8 mouse cellular contexts compared by ENCODE assay signal in the genomic region with DNA sequence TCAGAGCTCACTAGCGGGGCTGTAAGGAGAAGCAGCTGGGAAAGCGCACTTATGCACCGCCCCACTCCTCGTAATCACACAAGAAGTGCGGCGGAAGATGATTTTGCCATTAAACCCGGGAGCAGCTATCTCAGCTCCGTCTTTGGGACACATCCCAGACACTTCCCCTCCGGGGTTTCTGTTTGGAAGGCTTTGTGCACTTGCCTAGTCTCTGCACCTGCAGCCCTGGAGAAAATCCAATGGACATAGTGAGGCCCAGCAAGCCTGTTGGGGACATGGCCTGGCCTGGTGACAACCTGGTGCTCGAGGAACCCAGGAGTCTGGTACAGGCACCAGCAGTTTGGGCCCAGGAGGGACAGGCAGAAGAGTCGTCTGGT. TPM values are rescaled to one million over a fixed set of nuclear protein-coding genes. Genes with fewer than 3 reads are reported as not detected.
DNase-seq lines count a peak whose midpoint lies in the region; ATAC-seq and TF ChIP-seq lines count a peak whose summit lies in the region.

No protein-coding gene starts in this region.

- intact Hi-C loops in heart, postnatal 36 days (cut with DNase I): loop anchor here (10.0 kb wide), 1 partner anchor 581 kb away; the partner anchor contains the start of gene Sh3bp2

- no peaks in the 10 kb centered on the region for H3K27me3 ChIP-seq in heart, embryonic 11.5 days (ENCODE audit: control insufficient read depth, insufficient read depth, low read length)
- 0 out of 2 replicates have a peak, but pooled peaks cover 12% of the 10 kb centered on the region for H3K27me3 ChIP-seq in forebrain, embryonic 10.5 days (ENCODE audit: poor library complexity, severe bottlenecking)
- H3K27me3 ChIP-seq in intestine, embryonic 16.5 days (replicated peaks; ENCODE audit: control insufficient read depth, insufficient read depth, low read length): no peaks in the 10 kb centered on the region
- no peaks in the 10 kb centered on the region for H3K27me3 ChIP-seq in neural tube, embryonic 12.5 days (replicated peaks)

- WGBS in heart, embryonic 11.5 days (ENCODE audit: insufficient replicate concordance): 9% methylated on average over 11 of the region's 11 CpGs
- WGBS in forebrain, embryonic 10.5 days: 9% methylated on average over 11 of the region's 11 CpGs
- 8% methylated on average over 11 of the region's 11 CpGs for WGBS in intestine, embryonic 16.5 days
- WGBS in neural tube, embryonic 12.5 days: 8% methylated on average over 11 of the region's 11 CpGs

- H3K36me3 ChIP-seq in heart, embryonic 11.5 days (ENCODE audit: control insufficient read depth, insufficient read depth, low read length): peaks cover 7% of the 10 kb centered on the region; the same call in 1 of the 2 replicates
- H3K36me3 ChIP-seq in ES-E14 (ENCODE audit: control insufficient read depth, insufficient read depth, low read length, poor library complexity, severe bottlenecking): peaks cover 18% of the 10 kb centered on the region
- peaks cover 17% of the 10 kb centered on the region for H3K36me3 ChIP-seq in forebrain, embryonic 10.5 days (replicated peaks)
- peaks cover 8% of the 10 kb centered on the region; the same call in 1 of the 2 replicates for H3K36me3 ChIP-seq in intestine, embryonic 16.5 days (ENCODE audit: control insufficient read depth, insufficient read depth, low read length)
- H3K36me3 ChIP-seq in neural tube, embryonic 12.5 days: peaks cover 17% of the 10 kb centered on the region

- peaks cover 21% of the 10 kb centered on the region for H3K4me1 ChIP-seq in heart, embryonic 11.5 days (ENCODE audit: control insufficient read depth, insufficient read depth, low read length)
- peaks cover 0 to 14% of the 10 kb centered on the region in 2 experiments; a peak in 3 of 4 replicates for H3K4me1 ChIP-seq in ES-E14 (ENCODE audit: control insufficient read depth in 2 of 2, insufficient read depth in 2 of 2, low read length in 2 of 2, poor library complexity in 1 of 2)
- peaks cover 31% of the 10 kb centered on the region for H3K4me1 ChIP-seq in forebrain, embryonic 10.5 days
- peaks cover 18% of the 10 kb centered on the region for H3K4me1 ChIP-seq in intestine, embryonic 16.5 days (ENCODE audit: control insufficient read depth, insufficient read depth, low read length)
- H3K4me1 ChIP-seq in neural tube, embryonic 12.5 days: peaks cover 26% of the 10 kb centered on the region

- peak overlapping the region; percentile 80 for H3K4me3 ChIP-seq in heart, embryonic 11.5 days (ENCODE audit: low read depth, low read length)
- peak overlapping the region; percentile 69 to 73 for H3K4me3 ChIP-seq in ES-E14 (ENCODE audit: insufficient read depth in 1 of 2, low read depth in 1 of 2, low read length in 2 of 2, poor library complexity in 1 of 2, severe bottlenecking in 1 of 2)
- H3K4me3 ChIP-seq in forebrain, embryonic 10.5 days: peak overlapping the region; percentile 83
- H3K4me3 ChIP-seq in intestine, embryonic 16.5 days (ENCODE audit: low read length): peak overlapping the region; percentile 95
- peak overlapping the region; percentile 78 for H3K4me3 ChIP-seq in neural tube, embryonic 12.5 days

- H3K9ac ChIP-seq in heart, embryonic 11.5 days (ENCODE audit: low read depth, low read length): peak overlapping the region; percentile 23
- H3K9ac ChIP-seq in ES-E14 (ENCODE audit: insufficient read depth, low read depth, low read length, poor library complexity, severe bottlenecking): peak overlapping the region; percentile 38; the same call in 1 of the 2 replicates
- peak overlapping the region; percentile 63 for H3K9ac ChIP-seq in intestine, embryonic 16.5 days (ENCODE audit: low read depth, low read length)
- peak overlapping the region; percentile 47; the same call in 1 of the 2 replicates for H3K9ac ChIP-seq in neural tube, embryonic 12.5 days

- DNase-seq in heart, postnatal 36 days: no peak
- DNase-seq in ES-E14 (ENCODE audit: low read depth, low spot score): no peak
- DNase-seq in forebrain, embryonic 10.5 days (ENCODE audit: extremely low spot score, low spot score): no peak
- no peak for DNase-seq in thymus, postnatal 36 days
- no peak for DNase-seq in adrenal gland, postnatal 25 days

- peak overlapping the region; percentile 80 for H3K4me2 ChIP-seq in heart, embryonic 11.5 days
- H3K4me2 ChIP-seq in intestine, embryonic 16.5 days (ENCODE audit: low read depth, low read length): peak overlapping the region; percentile 84
- H3K4me2 ChIP-seq in neural tube, embryonic 12.5 days (replicated peaks): peak overlapping the region; percentile 72

- no peak overlapping the region for H3K27ac ChIP-seq in heart, embryonic 11.5 days (ENCODE audit: low read depth, low read length)
- H3K27ac ChIP-seq in ES-E14 (ENCODE audit: insufficient read depth, low read depth, low read length, poor library complexity, severe bottlenecking): no peak overlapping the region
- H3K27ac ChIP-seq in forebrain, embryonic 10.5 days: peak overlapping the region; percentile 87
- no peak overlapping the region for H3K27ac ChIP-seq in intestine, embryonic 16.5 days (ENCODE audit: low read length)
- no peak overlapping the region for H3K27ac ChIP-seq in neural tube, embryonic 12.5 days

- in situ Hi-C loops in ES-E14 (cut with MboI; ENCODE audit: low sequenced_read_pairs in 2 of 2, unreplicated experiment in 2 of 2): no loop called here

- ATAC-seq in heart, embryonic 11.5 days (replicated peaks; ENCODE audit: insufficient number of reproducible peaks, low FRiP score, low TSS enrichment): peak; percentile 58
- ATAC-seq in intestine, embryonic 16.5 days: no peak; the same call in none of the 2 replicates
- ATAC-seq in neural tube, embryonic 12.5 days (ENCODE audit: low FRiP score, low read depth): peak; percentile 61

- H3K9me3 ChIP-seq in heart, embryonic 11.5 days (replicated peaks; ENCODE audit: control insufficient read depth, low read length): no peaks in the 10 kb centered on the region
- no peaks in the 10 kb centered on the region for H3K9me3 ChIP-seq in ES-E14 (ENCODE audit: control insufficient read depth, insufficient read depth, low read depth, low read length)
- H3K9me3 ChIP-seq in forebrain, embryonic 10.5 days: no peaks in the 10 kb centered on the region
- H3K9me3 ChIP-seq in intestine, embryonic 16.5 days (ENCODE audit: control insufficient read depth, low read length): no peaks in the 10 kb centered on the region
- no peaks in the 10 kb centered on the region for H3K9me3 ChIP-seq in neural tube, embryonic 12.5 days

TF ChIP-seq in ES-E14, 5 proteins besides CTCF, POLR2A, EP300 and RAD21:
- TF ChIP-seq MAFK (IDR thresholded peaks at IDR 0.05; ENCODE audit: insufficient read depth, low read depth, low read length) (no peak), ZNF384 (IDR thresholded peaks at IDR 0.05; ENCODE audit: low read depth, low read length) (no peak), HCFC1 (IDR thresholded peaks at IDR 0.05; ENCODE audit: borderline replicate concordance, insufficient read depth, low read length) (no peak), ZC3H11A (IDR thresholded peaks at IDR 0.05; ENCODE audit: borderline replicate concordance, low read depth, low read length) (no peak), CHD2 (IDR thresholded peaks at IDR 0.05; ENCODE audit: low read depth, low read length) (no peak)

RNA-seq across cellular contexts. Expression of gene Lrpap1, which starts 0.3 kb away (rescaled TPM):
- 130 and 151 TPM in 2 replicates for polyA plus RNA-seq in heart, embryonic 11.5 days (2014; fragmentation: Nextera tagmentation; extraction: Ambion mirVana)
- total RNA-seq in heart, postnatal 36 days (2021): 10 to 100 TPM; 51.5 to 54.2 TPM
- 258 and 275 TPM in 2 replicates for total RNA-seq in ES-E14 (2012; rRNA removed)
- polyA plus RNA-seq in forebrain, embryonic 10.5 days (2016; fragmentation: Nextera tagmentation; extraction: Ambion mirVana): 73.0 and 75.0 TPM in 2 replicates
- 78.4 and 82.6 TPM in 2 replicates for polyA plus RNA-seq in intestine, embryonic 16.5 days (2015; fragmentation: Nextera tagmentation; extraction: Ambion mirVana)
- 105 and 119 TPM in 2 replicates for polyA plus RNA-seq in neural tube, embryonic 12.5 days (2016; fragmentation: Nextera tagmentation; extraction: Ambion mirVana)
- total RNA-seq in adrenal gland, postnatal 25 days (2021): 105 and 120 TPM in 2 replicates

RNA-seq across cellular contexts. Expression of gene Dok7, which starts 49.3 kb away (rescaled TPM):
- 2.8 and 3.3 TPM in 2 replicates for polyA plus RNA-seq in heart, embryonic 11.5 days (2014; fragmentation: Nextera tagmentation; extraction: Ambion mirVana)
- 10 to 100 TPM; 34.4 to 39.4 TPM for total RNA-seq in heart, postnatal 36 days (2021)
- total RNA-seq in ES-E14 (2012; rRNA removed): 0.18 and 1.2 TPM in 2 replicates
- 0.12 and 0.38 TPM in 2 replicates for polyA plus RNA-seq in forebrain, embryonic 10.5 days (2016; fragmentation: Nextera tagmentation; extraction: Ambion mirVana)
- polyA plus RNA-seq in intestine, embryonic 16.5 days (2015; fragmentation: Nextera tagmentation; extraction: Ambion mirVana): 1.3 and 1.4 TPM in 2 replicates
- 1.5 and 1.6 TPM in 2 replicates for polyA plus RNA-seq in neural tube, embryonic 12.5 days (2016; fragmentation: Nextera tagmentation; extraction: Ambion mirVana)
- total RNA-seq in adrenal gland, postnatal 25 days (2021): 8.7 and 17.1 TPM in 2 replicates
